In the genomic region with DNA sequence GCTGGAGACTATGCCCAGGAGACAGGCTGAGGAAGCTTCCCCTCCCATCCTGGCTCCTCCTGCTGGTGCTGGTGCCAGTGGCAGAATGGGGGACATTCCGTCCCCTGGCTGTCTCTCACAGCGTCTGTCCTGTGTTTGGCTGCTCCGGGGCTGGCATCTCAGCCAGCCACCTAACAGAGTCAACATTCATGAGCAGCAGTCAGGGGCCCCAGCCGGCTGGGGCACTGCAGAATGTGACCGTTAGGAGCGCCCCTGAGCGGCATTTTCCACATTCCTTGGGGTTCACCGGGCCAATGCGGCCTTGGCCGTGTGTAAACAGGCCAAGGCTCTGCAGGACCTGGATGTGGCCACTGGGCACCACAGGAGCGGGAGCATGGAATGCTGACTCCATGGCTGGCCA, we compare ENCODE assay signal across 8 mouse cellular contexts. TPM values are rescaled to one million over a fixed set of nuclear protein-coding genes. Genes with fewer than 3 reads are reported as not detected.
DNase-seq lines count a peak whose midpoint lies in the region; ATAC-seq lines count a peak whose summit lies in the region.

No protein-coding gene starts in this region.

- ATAC-seq in embryonic facial prominence, embryonic 14.5 days (ENCODE audit: low read depth): peak; percentile 17; the same call in 1 of the 2 replicates
- ATAC-seq in intestine, embryonic 14.5 days (replicated peaks; ENCODE audit: low FRiP score, low TSS enrichment, low read depth): no peak
- no peak for ATAC-seq in megakaryocyte progenitor cell, adult 5-6 weeks (replicated peaks; ENCODE audit: poor library complexity)

- peak; percentile 55 for DNase-seq in layer of hippocampus, adult 11-12 months (ENCODE audit: low spot score)
- DNase-seq in layer of hippocampus, adult 9-10 months (ENCODE audit: low spot score): no peak
- DNase-seq in adrenal gland, adult 8-10 months: peak; percentile 37
- peak; percentile 33 for DNase-seq in embryonic facial prominence, embryonic 14.5 days (ENCODE audit: low spot score)
- peak; percentile 63 for DNase-seq in intestine, embryonic 14.5 days (ENCODE audit: low spot score)
- DNase-seq in lung, adult 18-20 months: peak; percentile 72 to 73
- no peak for DNase-seq in thymus, adult 18-20 months

- H3K9ac ChIP-seq in embryonic facial prominence, embryonic 14.5 days (ENCODE audit: low read depth, low read length): no peak overlapping the region
- H3K9ac ChIP-seq in intestine, embryonic 14.5 days (ENCODE audit: low read length): no peak overlapping the region

- H3K36me3 ChIP-seq in embryonic facial prominence, embryonic 14.5 days (ENCODE audit: control insufficient read depth, insufficient read depth, low read length): no peaks in the 10 kb centered on the region
- H3K36me3 ChIP-seq in intestine, embryonic 14.5 days (ENCODE audit: control insufficient read depth, insufficient read depth, low read length): no peaks in the 10 kb centered on the region

- WGBS in embryonic facial prominence, embryonic 14.5 days: 17% methylated on average over 11 of the region's 11 CpGs
- 20% methylated on average over 11 of the region's 11 CpGs for WGBS in intestine, embryonic 14.5 days

- peaks cover 8% of the 10 kb centered on the region for H3K27me3 ChIP-seq in embryonic facial prominence, embryonic 14.5 days (replicated peaks; ENCODE audit: control insufficient read depth, insufficient read depth, low read length)
- H3K27me3 ChIP-seq in intestine, embryonic 14.5 days (replicated peaks; ENCODE audit: control insufficient read depth, insufficient read depth, low read length): peaks cover 10% of the 10 kb centered on the region

- H3K4me1 ChIP-seq in embryonic facial prominence, embryonic 14.5 days (ENCODE audit: control insufficient read depth, insufficient read depth, low read length): peaks cover 4% of the 10 kb centered on the region; the same call in 1 of the 2 replicates
- peaks cover 16% of the 10 kb centered on the region; the same call in 1 of the 2 replicates for H3K4me1 ChIP-seq in intestine, embryonic 14.5 days (replicated peaks; ENCODE audit: control insufficient read depth, insufficient read depth, low read length)

- H3K27ac ChIP-seq in embryonic facial prominence, embryonic 14.5 days (replicated peaks; ENCODE audit: low read depth, low read length): no peak overlapping the region
- no peak overlapping the region for H3K27ac ChIP-seq in intestine, embryonic 14.5 days (ENCODE audit: low read depth)

- H3K9me3 ChIP-seq in embryonic facial prominence, embryonic 14.5 days (ENCODE audit: control insufficient read depth, low read length): no peaks in the 10 kb centered on the region
- no peaks in the 10 kb centered on the region for H3K9me3 ChIP-seq in intestine, embryonic 14.5 days (ENCODE audit: control insufficient read depth, low read length)

- H3K4me3 ChIP-seq in embryonic facial prominence, embryonic 14.5 days (ENCODE audit: low read depth, low read length): no peak overlapping the region
- H3K4me3 ChIP-seq in intestine, embryonic 14.5 days (ENCODE audit: low read depth, low read length): no peak overlapping the region

- H3K4me2 ChIP-seq in embryonic facial prominence, embryonic 14.5 days (ENCODE audit: low read depth, low read length): no peak overlapping the region
- no peak overlapping the region for H3K4me2 ChIP-seq in intestine, embryonic 14.5 days (ENCODE audit: low read length)

RNA-seq across cellular contexts. Expression of a gene that starts 47.9 kb away (rescaled TPM):
- 10 to 100 TPM; 17.3 to 35.3 (median 28.0) TPM for total RNA-seq in adrenal gland, adult 8-10 months (2022)
- 1.7 and 1.9 TPM in 2 replicates for polyA plus RNA-seq in embryonic facial prominence, embryonic 14.5 days (2014; fragmentation: Nextera tagmentation; extraction: Ambion mirVana)
- polyA plus RNA-seq in intestine, embryonic 14.5 days (2014; fragmentation: Nextera tagmentation; extraction: Ambion mirVana): 4.2 and 6.4 TPM in 2 replicates
- total RNA-seq in megakaryocyte progenitor cell, adult 5-6 weeks (2015): 12.2 and 21.6 TPM in 2 replicates
- 9.9 and 20.3 TPM in 2 replicates for total RNA-seq in megakaryocyte progenitor cell, adult 5-6 weeks (2017)

Comparison
In these comparisons a context has a peak if more than half of its experiments do, and no peak if none do; other contexts are left out.
1. DNase-seq: peak in layer of hippocampus, adult 11-12 months (single experiment), adrenal gland, adult 8-10 months (single experiment), embryonic facial prominence, embryonic 14.5 days (single experiment), intestine, embryonic 14.5 days (single experiment) and lung, adult 18-20 months (2 of 2); none in layer of hippocampus, adult 9-10 months (single experiment) and thymus, adult 18-20 months (0 of 2).